Mouse (Mus musculus) macrophage (primary cell): ENCODE results near the gene Mcrip2. TPM values are rescaled to one million over a fixed set of nuclear protein-coding genes. Genes with fewer than 3 reads are reported as not detected.

ENCODE experiments used
- H3K27ac ChIP-seq: fragments of 350-480 bp; formaldehyde crosslinking; 2 replicates; pipeline ENCODE4 v1.9.0; 2021
- H3K36me3 ChIP-seq: fragments of 350-480 bp; formaldehyde crosslinking; 2 replicates; pipeline ENCODE4 v1.9.0; 2021; ENCODE audit errors: inconsistent target
- H3K4me3 ChIP-seq: fragments of 350-480 bp; formaldehyde crosslinking; 2 replicates; pipeline ENCODE4 v1.9.0; 2021; ENCODE audit errors: inconsistent target
- H3K79me2 ChIP-seq: fragments of 350-480 bp; formaldehyde crosslinking; 2 replicates; pipeline ENCODE4 v1.9.0; 2021; ENCODE audit errors: inconsistent target
- WGBS: methylation state at CpG from one replicate; pipeline ENCODE4 v1.1.7; 2026; ENCODE audit warnings: inconsistent platforms; ENCODE audit not compliant: missing documents; 5-methylcytosine and 5-hydroxymethylcytosine counted together
- polyA plus RNA-seq: library from polyadenylated mRNA; stranded (reverse); fragments of 250-400 nt; gene quantifications from 3 replicates; pipeline ENCODE4 v1.2.4, GENCODE M21; 2018; ENCODE audit warnings: inconsistent platforms

Gene Mcrip2
- polyA plus RNA-seq, 1 experiment from 2014 or later = 5.6 TPM

GRCm38 (mm10) chr17:25829558-25830017 is 39.0 kb downstream of the Mcrip2 start:
- peaks cover 59% of the 10 kb centered on the region for H3K79me2 ChIP-seq
- peak overlapping the region; percentile 62 for H3K27ac ChIP-seq
- 52% methylated on average over 8 of the region's 8 CpGs for WGBS
- peaks cover 26% of the 10 kb centered on the region; the same call in 1 of the 2 replicates for H3K36me3 ChIP-seq
- H3K4me3 ChIP-seq = peak overlapping the region; percentile 64

GRCm38 (mm10) chr17:25828712-25829557 is 39.6 kb downstream of the Mcrip2 start, which contains the start of gene Jmjd8:
Jmjd8 (plus strand) TSS chr17:25828867.
- Histone ChIP-seq H3K4me3 (peak within 1 kb of the TSS; percentile 64), H3K36me3 (peaks cover 26% of the 10 kb centered on the region; the same call in 1 of the 2 replicates), H3K79me2 (peaks cover 59% of the 10 kb centered on the region), H3K27ac (peak within 1 kb of the TSS; percentile 62)
- under 1% methylated on average over 32 of the region's 32 CpGs for WGBS

- Histone ChIP-seq H3K27ac (no peak overlapping the region), H3K4me3 (peak overlapping the region; percentile 64; the same call in 1 of the 2 replicates), H3K79me2 (peaks cover 59% of the 10 kb centered on the region), H3K36me3 (peaks cover 26% of the 10 kb centered on the region; the same call in 1 of the 2 replicates)
- WGBS = 92% methylated on average over 8 of the region's 8 CpGs
Measured at GRCm38 (mm10) chr17:25828223-25828594, 40.4 kb downstream of the Mcrip2 start.

- WGBS = 90% methylated on average over 19 of the region's 22 CpGs
- H3K79me2 ChIP-seq = peaks cover 59% of the 10 kb centered on the region
- peaks cover 26% of the 10 kb centered on the region; the same call in 1 of the 2 replicates for H3K36me3 ChIP-seq
- H3K4me3 ChIP-seq = no peak overlapping the region
- no peak overlapping the region for H3K27ac ChIP-seq
Measured at GRCm38 (mm10) chr17:25827546-25828222, 40.9 kb downstream of the Mcrip2 start.

- H3K4me3 ChIP-seq = no peak overlapping the region
- H3K79me2 ChIP-seq = peaks cover 55% of the 10 kb centered on the region
- WGBS = 98% methylated on average over 13 of the region's 13 CpGs
- peaks cover 26% of the 10 kb centered on the region; the same call in 1 of the 2 replicates for H3K36me3 ChIP-seq
- no peak overlapping the region for H3K27ac ChIP-seq
Measured at GRCm38 (mm10) chr17:25827011-25827410, 41.6 kb downstream of the Mcrip2 start.

- WGBS = 96% methylated on average over 27 of the region's 27 CpGs
- H3K79me2 ChIP-seq = peaks cover 46% of the 10 kb centered on the region
- peaks cover 26% of the 10 kb centered on the region; the same call in 1 of the 2 replicates for H3K36me3 ChIP-seq
- no peak overlapping the region for H3K4me3 ChIP-seq
- H3K27ac ChIP-seq = no peak overlapping the region
Measured at GRCm38 (mm10) chr17:25825984-25826570, 42.5 kb downstream of the Mcrip2 start.

- peaks cover 20% of the 10 kb centered on the region; the same call in 1 of the 2 replicates for H3K36me3 ChIP-seq
- no peak overlapping the region for H3K27ac ChIP-seq
- peaks cover 38% of the 10 kb centered on the region for H3K79me2 ChIP-seq
- 98% methylated on average over 6 of the region's 6 CpGs for WGBS
- H3K4me3 ChIP-seq = no peak overlapping the region
Measured at GRCm38 (mm10) chr17:25825311-25825710, 43.3 kb downstream of the Mcrip2 start.

GRCm38 (mm10) chr17:25824362-25825142 is 44.0 kb downstream of the Mcrip2 start:
- H3K79me2 ChIP-seq = peaks cover 31% of the 10 kb centered on the region; the same call in 1 of the 2 replicates
- no peak overlapping the region for H3K27ac ChIP-seq
- H3K4me3 ChIP-seq = peak overlapping the region; percentile 93
- 87% methylated on average over 15 of the region's 17 CpGs for whole genome bisulfite sequencing
- peaks cover 20% of the 10 kb centered on the region; the same call in 1 of the 2 replicates for H3K36me3 ChIP-seq

- H3K79me2 ChIP-seq = peaks cover 24% of the 10 kb centered on the region; the same call in 1 of the 2 replicates
- peaks cover 20% of the 10 kb centered on the region; the same call in 1 of the 2 replicates for H3K36me3 ChIP-seq
- H3K27ac ChIP-seq = peak within 1 kb of the TSS; percentile 55
- under 1% methylated on average over 18 of the region's 18 CpGs for WGBS
- H3K4me3 ChIP-seq = peak within 1 kb of the TSS; percentile 93
Measured at GRCm38 (mm10) chr17:25823452-25823851, 45.1 kb downstream of the Mcrip2 start, which contains the start of gene Wdr24. Wdr24 (plus strand) TSS chr17:25823627.

- Histone ChIP-seq H3K4me3 (no peak overlapping the region), H3K27ac (no peak overlapping the region), H3K79me2 (peaks cover 6% of the 10 kb centered on the region; the same call in 1 of the 2 replicates), H3K36me3 (no peaks in the 10 kb centered on the region)
- WGBS = 10% methylated on average over 44 of the region's 46 CpGs
Measured at GRCm38 (mm10) chr17:25818851-25819780, 49.4 kb downstream of the Mcrip2 start.

GRCm38 (mm10) chr17:25817662-25818061 is 50.9 kb downstream of the Mcrip2 start:
- Histone ChIP-seq H3K4me3 (no peak overlapping the region), H3K27ac (no peak overlapping the region), H3K79me2 (no peaks in the 10 kb centered on the region), H3K36me3 (no peaks in the 10 kb centered on the region)
- WGBS = 72% methylated on average over 11 of the region's 11 CpGs
